Mouse (Mus musculus) hindbrain, embryonic 12.5 days (tissue): ENCODE measurements at regions not wholly inside any gene's neighbourhood (a gene's known extent, or its start where the extent isn't known, plus 50 kb on each side); places are given as distances from the start of the nearest gene placed in this dataset.

Source experiments
- ATAC-seq: fragments of 200-750 bp; cut with Nextera tagmentation; 2 replicates; pipeline ENCODE4 v1.8.0; 2017; ENCODE audit warnings: moderate TSS enrichment; ENCODE audit not compliant: low FRiP score
- H3K27ac ChIP-seq: fragments of 300-500 bp; sonication (generic); 2 replicates; pipeline ENCODE4 v1.5.1; 2016; ENCODE audit warnings: mild to moderate bottlenecking
- H3K27me3 ChIP-seq: fragments of 300-500 bp; sonication (generic); 2 replicates; pipeline ENCODE4 v1.6.1; 2016; ENCODE audit warnings: mild to moderate bottlenecking
- H3K36me3 ChIP-seq: fragments of 300-500 bp; sonication (generic); 2 replicates; pipeline ENCODE4 v1.6.1; 2016; ENCODE audit warnings: mild to moderate bottlenecking
- H3K4me1 ChIP-seq: fragments of 300-500 bp; sonication (generic); 2 replicates; pipeline ENCODE4 v1.6.1; 2016
- H3K4me2 ChIP-seq: fragments of 300-500 bp; sonication (generic); replicated peaks from 2 replicates; pipeline ENCODE4 v1.6.1; 2016; ENCODE audit warnings: mild to moderate bottlenecking
- H3K4me3 ChIP-seq: fragments of 300-500 bp; sonication (generic); 2 replicates; pipeline ENCODE4 v1.5.1; 2016; ENCODE audit warnings: mild to moderate bottlenecking
- H3K9ac ChIP-seq: fragments of 300-500 bp; sonication (generic); 2 replicates; pipeline ENCODE4 v1.6.1; 2016; ENCODE audit warnings: mild to moderate bottlenecking, moderate library complexity
- H3K9me3 ChIP-seq: fragments of 300-500 bp; sonication (generic); replicated peaks from 2 replicates; pipeline ENCODE4 v1.6.1; 2016; ENCODE audit warnings: mild to moderate bottlenecking
- WGBS: fragments of 180-500 bp; shearing (Covaris S2); methylation state at CpG from one replicate; pipeline ENCODE4 v1.1.7; 2016; 5-methylcytosine and 5-hydroxymethylcytosine counted together

DNA sequence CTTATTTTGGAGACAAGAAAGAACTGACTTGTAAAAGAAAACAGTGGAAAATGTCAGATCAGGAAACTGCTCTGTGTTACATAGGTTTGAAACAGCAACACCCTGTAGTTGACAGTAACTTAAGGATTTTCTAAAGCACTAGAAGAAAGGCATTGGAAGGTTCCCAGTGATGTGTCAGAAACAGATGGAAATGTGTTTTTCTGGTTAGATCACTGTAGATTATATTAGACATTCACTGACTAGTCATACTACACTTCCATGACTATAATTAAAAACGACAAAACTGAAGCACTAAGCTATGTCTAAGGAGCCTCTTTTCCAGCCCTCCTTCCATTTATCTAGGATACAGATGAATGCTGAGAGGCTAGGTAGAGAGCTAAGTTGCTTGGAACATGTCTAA is 59.1 kb upstream of the Apob start:
- no peak for ATAC-seq
- Histone ChIP-seq H3K36me3 (no peaks in the 10 kb centered on the region), H3K4me3 (no peak overlapping the region), H3K4me2 (no peak overlapping the region), H3K27ac (no peak overlapping the region), H3K9ac (no peak overlapping the region), H3K27me3 (no peaks in the 10 kb centered on the region), H3K4me1 (no peaks in the 10 kb centered on the region), H3K9me3 (no peaks in the 10 kb centered on the region)
- WGBS, result 91% methylated on average over 1 of the region's 1 CpGs

DNA sequence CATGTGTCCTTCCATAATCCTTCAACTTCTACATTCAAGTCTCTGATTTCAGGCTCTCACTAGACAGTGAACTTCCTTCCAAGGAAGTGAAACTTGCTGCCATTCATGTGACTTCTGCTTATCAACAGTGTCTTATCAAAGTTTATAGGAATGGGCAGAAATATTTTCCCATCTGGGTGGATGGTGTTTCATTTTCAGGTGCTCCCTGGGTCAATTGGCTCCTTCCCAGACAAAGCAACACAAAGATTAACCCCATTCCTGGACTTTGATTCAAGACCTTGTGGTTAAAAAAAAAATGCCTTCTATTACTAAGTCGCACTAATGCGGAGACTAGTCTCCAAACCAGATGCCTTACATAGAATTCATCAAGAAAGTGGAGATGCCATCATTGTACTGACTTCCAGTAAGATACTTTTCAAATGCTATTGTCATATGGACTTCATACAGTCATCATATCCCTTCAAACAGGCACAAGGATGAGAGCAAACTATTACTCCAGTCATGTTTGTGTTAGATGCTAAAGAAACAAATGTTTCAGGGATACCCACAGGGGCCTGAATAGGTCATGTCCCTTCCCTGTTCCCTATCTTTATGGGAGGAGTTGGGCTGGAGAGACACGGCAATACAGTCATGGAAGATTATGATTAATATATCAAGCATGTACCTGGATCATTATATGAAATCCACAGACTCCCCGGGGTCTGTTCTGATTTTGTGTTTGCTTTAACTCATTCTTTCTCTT is 58.3 kb upstream of the Apob start:
- 88% methylated on average over 4 of the region's 4 CpGs for WGBS
- no peak for ATAC-seq
- H3K36me3 ChIP-seq, result no peaks in the 10 kb centered on the region
- no peak overlapping the region for H3K27ac ChIP-seq
- H3K9me3 ChIP-seq, result no peaks in the 10 kb centered on the region
- no peaks in the 10 kb centered on the region for H3K4me1 ChIP-seq
- no peak overlapping the region for H3K9ac ChIP-seq
- no peak overlapping the region for H3K4me2 ChIP-seq
- no peak overlapping the region for H3K4me3 ChIP-seq
- H3K27me3 ChIP-seq, result no peaks in the 10 kb centered on the region

DNA sequence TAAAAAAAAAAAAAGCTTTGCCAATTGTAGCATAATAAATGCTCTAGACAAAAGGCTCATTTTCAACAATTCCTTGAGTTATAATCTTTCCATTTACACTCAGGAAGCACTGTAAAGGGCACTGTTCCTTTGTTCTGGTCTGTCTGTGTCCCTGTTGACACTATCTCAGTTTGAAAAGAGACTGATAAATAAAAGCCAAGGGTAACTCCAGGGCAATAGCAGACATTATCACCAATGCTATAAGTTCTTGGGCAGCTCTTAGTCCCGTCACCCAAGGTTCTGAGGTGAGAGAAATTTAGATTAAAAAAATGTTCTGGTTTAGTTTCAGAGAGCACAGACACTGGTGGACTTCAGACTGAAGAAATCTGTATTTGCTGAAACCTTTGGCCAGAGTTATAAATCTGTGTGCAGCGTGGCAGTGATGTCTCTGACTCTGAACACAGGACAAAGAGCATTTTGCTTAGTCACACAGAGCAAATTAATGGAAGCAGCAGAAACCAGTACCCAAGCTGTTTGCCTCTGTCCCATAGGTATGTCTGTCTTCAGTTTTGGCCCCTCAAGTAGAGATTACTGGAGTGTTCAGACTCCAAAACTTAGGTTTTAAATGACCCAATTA is 57.6 kb upstream of the Apob start:
- Histone ChIP-seq H3K9ac (no peak overlapping the region), H3K27ac (no peak overlapping the region), H3K36me3 (no peaks in the 10 kb centered on the region), H3K4me1 (no peaks in the 10 kb centered on the region), H3K9me3 (no peaks in the 10 kb centered on the region), H3K4me3 (no peak overlapping the region), H3K4me2 (no peak overlapping the region), H3K27me3 (no peaks in the 10 kb centered on the region)
- ATAC-seq, result no peak
- WGBS, result 82% methylated on average over 2 of the region's 2 CpGs

DNA sequence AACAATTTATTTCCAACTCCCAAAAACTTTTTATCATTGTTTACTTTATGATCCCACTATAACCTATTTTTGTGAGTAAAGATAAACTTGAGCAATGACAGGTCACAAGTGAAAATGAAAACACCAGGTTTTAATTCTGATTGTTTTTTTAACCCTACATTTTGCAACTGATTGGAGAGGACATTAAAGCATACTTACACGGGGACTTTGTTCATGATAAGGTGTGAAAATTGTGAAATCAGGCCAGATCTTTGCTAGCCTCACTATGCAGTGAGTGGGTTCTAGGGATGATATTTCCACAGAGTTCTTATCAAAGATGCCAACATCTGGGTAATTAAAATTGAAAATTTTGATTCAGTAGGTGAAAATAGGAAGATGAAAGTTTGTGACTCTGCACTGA is 56.6 kb upstream of the Apob start:
- ATAC-seq, result no peak
- 84% methylated on average over 1 of the region's 1 CpGs for WGBS
- no peak overlapping the region for H3K27ac ChIP-seq
- no peak overlapping the region for H3K9ac ChIP-seq
- no peaks in the 10 kb centered on the region for H3K4me1 ChIP-seq
- no peak overlapping the region for H3K4me3 ChIP-seq
- no peaks in the 10 kb centered on the region for H3K27me3 ChIP-seq
- H3K4me2 ChIP-seq, result no peak overlapping the region
- no peaks in the 10 kb centered on the region for H3K36me3 ChIP-seq
- no peaks in the 10 kb centered on the region for H3K9me3 ChIP-seq
